Mouse (Mus musculus) forebrain, embryonic 11.5 days (tissue): ENCODE data around the gene Atpif1. TPM values are rescaled to one million over a fixed set of nuclear protein-coding genes. Genes with fewer than 3 reads are reported as not detected.
"Not testable (repeated sequence)": the region's sequence is repeated elsewhere in the genome, so short reads cannot be mapped to it uniquely, and the experiment has no call there.

Source experiments
- ATAC-seq: fragments of 200-750 bp; cut with Nextera tagmentation; replicated peaks from 2 replicates; pipeline ENCODE4 v1.8.0; 2017; ENCODE audit warnings: moderate TSS enrichment; ENCODE audit not compliant: low FRiP score
- DNase-seq: peaks from one replicate; pipeline ENCODE4 v3.0.0-alpha.2; 2017; ENCODE audit warnings: low spot score
- H3K27ac ChIP-seq: fragments of 300-500 bp; sonication (generic); 2 replicates; pipeline ENCODE4 v1.5.1; 2014; ENCODE audit warnings: low read depth, low read length
- H3K27me3 ChIP-seq: fragments of 300-500 bp; sonication (generic); 2 replicates; pipeline ENCODE4 v1.6.1; 2014; ENCODE audit warnings: mild to moderate bottlenecking, low read length, mixed read lengths; ENCODE audit not compliant: control insufficient read depth, insufficient read depth
- H3K36me3 ChIP-seq: fragments of 300-500 bp; sonication (generic); 2 replicates; pipeline ENCODE4 v1.6.1; 2014; ENCODE audit warnings: mild to moderate bottlenecking, low read length, moderate library complexity, mixed read lengths; ENCODE audit not compliant: control insufficient read depth, insufficient read depth
- H3K4me1 ChIP-seq: fragments of 300-500 bp; sonication (generic); replicated peaks from 2 replicates; pipeline ENCODE4 v1.6.1; 2014; ENCODE audit warnings: low read length, mixed read lengths; ENCODE audit not compliant: control insufficient read depth, insufficient read depth
- H3K4me2 ChIP-seq: fragments of 300-500 bp; sonication (generic); 2 replicates; pipeline ENCODE4 v1.6.1; 2014; ENCODE audit warnings: low read depth, mild to moderate bottlenecking, low read length, moderate library complexity, mixed read lengths; ENCODE audit not compliant: severe bottlenecking
- H3K4me3 ChIP-seq: fragments of 300-500 bp; sonication (generic); 2 replicates; pipeline ENCODE4 v1.5.1; 2014; ENCODE audit warnings: low read depth, low read length
- H3K9ac ChIP-seq: fragments of 300-500 bp; sonication (generic); 2 replicates; pipeline ENCODE4 v1.6.1; 2014; ENCODE audit warnings: low read length
- H3K9me3 ChIP-seq: fragments of 300-500 bp; sonication (generic); 2 replicates; pipeline ENCODE4 v1.6.1; 2016; ENCODE audit warnings: low read length, mixed read lengths; ENCODE audit not compliant: control insufficient read depth
- WGBS: fragments of 180-500 bp; shearing (Covaris S2); extraction: QIAGEN DNeasy Blood & Tissue Kit; methylation state at CpG from one replicate; pipeline ENCODE4 v1.1.7; 2014; 5-methylcytosine and 5-hydroxymethylcytosine counted together
- polyA plus RNA-seq: library from polyadenylated mRNA; unstranded; fragments of >200 nt; fragmentation: Nextera tagmentation; extraction: Ambion mirVana; gene quantifications from 2 replicates; pipeline ENCODE4 v1.2.1, GENCODE M21; 2014

Gene Atpif1
- polyA plus RNA-seq, 1 experiment from 2014 or later, result 906 TPM

GRCm38 (mm10) chr4:132491748-132492147 is 41.7 kb downstream of the Atpif1 start:
- H3K9ac ChIP-seq, result no peak overlapping the region
- H3K4me1 ChIP-seq, result no peaks in the 10 kb centered on the region
- no peaks in the 10 kb centered on the region for H3K9me3 ChIP-seq
- no peaks in the 10 kb centered on the region for H3K27me3 ChIP-seq
- DNase-seq, result no peak
- no peak for ATAC-seq
- H3K4me2 ChIP-seq, result no peak overlapping the region
- no peak overlapping the region for H3K27ac ChIP-seq
- WGBS, result 93% methylated on average over 6 of the region's 6 CpGs
- H3K4me3 ChIP-seq, result no peak overlapping the region
- no peaks in the 10 kb centered on the region; the same call in 1 of the 2 replicates for H3K36me3 ChIP-seq

DNA sequence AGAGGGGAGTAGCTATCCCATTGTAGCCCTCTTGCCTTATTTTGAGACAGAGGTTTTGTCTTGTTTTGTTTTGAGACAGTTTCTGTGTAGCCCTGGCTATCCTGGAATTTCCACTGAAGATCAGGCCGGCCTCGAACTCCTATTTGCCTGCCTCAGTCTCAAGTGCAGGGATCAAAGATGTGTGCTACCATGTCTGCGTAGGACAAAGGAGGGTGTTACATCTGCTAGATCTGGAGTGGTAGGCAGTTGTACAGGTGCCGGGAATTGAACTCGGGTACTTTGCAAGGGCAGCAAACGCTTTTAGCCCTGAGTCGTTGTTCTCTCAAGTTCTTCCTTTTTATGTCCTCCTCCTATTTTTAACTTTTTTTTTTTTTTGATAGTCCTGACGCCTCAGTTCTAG is 42.4 kb downstream of the Atpif1 start:
- Histone ChIP-seq H3K4me2 (no peak overlapping the region), H3K27me3 (no peaks in the 10 kb centered on the region), H3K36me3 (no peaks in the 10 kb centered on the region), H3K4me3 (no peak overlapping the region), H3K9ac (no peak overlapping the region), H3K9me3 (no peaks in the 10 kb centered on the region), H3K27ac (no peak overlapping the region), H3K4me1 (no peaks in the 10 kb centered on the region)
- no peak for DNase-seq
- no peak for ATAC-seq
- 93% methylated on average over 8 of the region's 8 CpGs for whole genome bisulfite sequencing

DNA sequence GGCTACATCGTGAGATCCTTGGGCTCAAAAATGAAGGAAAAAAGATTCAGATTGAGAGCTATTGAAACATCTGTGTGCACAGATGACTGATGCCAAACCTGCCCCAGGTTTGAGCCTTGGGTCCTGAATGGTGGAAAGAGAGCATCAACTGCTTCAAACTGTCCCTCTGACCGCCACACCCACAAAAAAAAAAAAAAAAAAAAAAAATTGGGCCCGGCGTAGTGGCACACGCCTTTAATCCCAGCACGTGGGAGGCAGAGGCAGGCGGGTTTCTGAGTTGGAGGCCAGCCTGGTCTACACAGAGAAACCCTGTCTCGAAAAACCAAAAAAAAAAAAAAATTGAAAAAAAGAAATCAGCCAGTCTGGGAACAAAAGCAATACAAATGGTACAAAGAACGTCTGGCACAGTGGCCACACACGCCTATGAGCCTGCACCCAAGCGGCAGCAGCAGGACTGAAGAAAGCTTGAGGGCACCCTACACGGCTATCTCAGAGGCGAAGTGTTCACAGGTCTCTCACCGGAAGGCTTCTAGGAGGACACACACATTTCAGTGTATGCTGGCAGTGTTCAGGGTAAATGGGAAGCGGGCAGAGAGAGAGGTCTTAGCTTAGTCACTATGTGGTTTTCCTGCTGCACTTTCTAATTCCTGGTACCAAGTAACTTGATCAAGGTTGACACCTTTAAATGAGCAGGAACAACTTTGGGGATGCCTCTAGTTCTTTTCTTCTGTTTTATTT is 43.0 kb downstream of the Atpif1 start:
- WGBS, result 92% methylated on average over 15 of the region's 15 CpGs
- no peaks in the 10 kb centered on the region for H3K36me3 ChIP-seq
- no peaks in the 10 kb centered on the region for H3K27me3 ChIP-seq
- H3K4me1 ChIP-seq, result no peaks in the 10 kb centered on the region
- no peak overlapping the region for H3K9ac ChIP-seq
- no peak overlapping the region for H3K4me3 ChIP-seq
- H3K4me2 ChIP-seq, result no peak overlapping the region
- no peaks in the 10 kb centered on the region for H3K9me3 ChIP-seq
- no peak for DNase-seq
- no peak overlapping the region for H3K27ac ChIP-seq
- no peak for ATAC-seq

- Histone ChIP-seq H3K27me3 (no peaks in the 10 kb centered on the region), H3K4me2 (no peak overlapping the region), H3K4me3 (no peak overlapping the region), H3K27ac (no peak overlapping the region), H3K36me3 (no peaks in the 10 kb centered on the region), H3K9ac (no peak overlapping the region), H3K9me3 (no peaks in the 10 kb centered on the region), H3K4me1 (no peaks in the 10 kb centered on the region)
- no peak for DNase-seq
- ATAC-seq, result no peak
- 83% methylated on average over 6 of the region's 6 CpGs for WGBS
Measured at GRCm38 (mm10) chr4:132488976-132489375, 44.5 kb downstream of the Atpif1 start.

DNA sequence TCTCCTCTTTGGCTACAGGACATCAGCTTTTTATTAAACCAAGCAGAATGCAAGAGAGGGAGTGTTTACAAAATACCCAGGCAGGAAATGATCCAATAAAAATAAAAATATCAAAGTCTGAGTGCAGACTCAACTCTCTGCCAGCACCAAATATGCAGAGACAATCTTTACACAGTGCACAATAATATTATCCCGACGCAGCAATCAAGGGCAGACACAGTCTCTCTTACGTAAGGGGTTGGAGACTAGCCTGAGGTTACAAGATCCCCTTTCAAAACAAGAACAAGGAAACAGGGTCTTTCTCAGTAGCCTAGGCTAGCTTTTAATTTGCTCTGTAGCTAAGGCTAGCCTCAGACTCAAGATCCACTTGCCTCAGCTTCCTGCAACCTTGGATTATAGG is 44.9 kb downstream of the Atpif1 start:
- DNase-seq (no peak), ATAC-seq (no peak)
- 89% methylated on average over 3 of the region's 3 CpGs for WGBS
- Histone ChIP-seq H3K9me3 (no peaks in the 10 kb centered on the region), H3K36me3 (no peaks in the 10 kb centered on the region), H3K4me1 (no peaks in the 10 kb centered on the region), H3K9ac (no peak overlapping the region), H3K4me3 (no peak overlapping the region), H3K27me3 (no peaks in the 10 kb centered on the region), H3K27ac (no peak overlapping the region), H3K4me2 (no peak overlapping the region)

GRCm38 (mm10) chr4:132484820-132485219 is 48.6 kb downstream of the Atpif1 start:
- Histone ChIP-seq H3K4me2 (no peak overlapping the region), H3K4me1 (no peaks in the 10 kb centered on the region), H3K9ac (no peak overlapping the region), H3K27ac (no peak overlapping the region), H3K36me3 (no peaks in the 10 kb centered on the region), H3K27me3 (no peaks in the 10 kb centered on the region), H3K4me3 (no peak overlapping the region), H3K9me3 (no peaks in the 10 kb centered on the region)
- WGBS, result 74% methylated on average over 5 of the region's 5 CpGs
- DNase-seq, result no peak
- no peak for ATAC-seq

- H3K36me3 ChIP-seq, result no peaks in the 10 kb centered on the region
- DNase-seq (no peak), ATAC-seq (no peak)
- no peak overlapping the region for H3K27ac ChIP-seq
- H3K4me2 ChIP-seq, result no peak overlapping the region
- no peak overlapping the region for H3K4me3 ChIP-seq
- H3K27me3 ChIP-seq, result no peaks in the 10 kb centered on the region
- H3K9ac ChIP-seq, result no peak overlapping the region
- 85% methylated on average over 4 of the region's 4 CpGs for WGBS
- no peaks in the 10 kb centered on the region for H3K9me3 ChIP-seq
- no peaks in the 10 kb centered on the region for H3K4me1 ChIP-seq
Measured at GRCm38 (mm10) chr4:132484231-132484630, 49.2 kb downstream of the Atpif1 start.

- no peaks in the 10 kb centered on the region for H3K4me1 ChIP-seq
- no peaks in the 10 kb centered on the region for H3K27me3 ChIP-seq
- no peak overlapping the region for H3K4me2 ChIP-seq
- H3K4me3 ChIP-seq, result no peak overlapping the region
- H3K27ac ChIP-seq, result no peak overlapping the region
- no peaks in the 10 kb centered on the region for H3K36me3 ChIP-seq
- WGBS, result 85% methylated on average over 13 of the region's 13 CpGs
- ATAC-seq, result no peak
- no peaks in the 10 kb centered on the region for H3K9me3 ChIP-seq
- DNase-seq, result no peak
- no peak overlapping the region for H3K9ac ChIP-seq
Measured at GRCm38 (mm10) chr4:132482956-132483608, 50.4 kb downstream of the Atpif1 start.

DNA sequence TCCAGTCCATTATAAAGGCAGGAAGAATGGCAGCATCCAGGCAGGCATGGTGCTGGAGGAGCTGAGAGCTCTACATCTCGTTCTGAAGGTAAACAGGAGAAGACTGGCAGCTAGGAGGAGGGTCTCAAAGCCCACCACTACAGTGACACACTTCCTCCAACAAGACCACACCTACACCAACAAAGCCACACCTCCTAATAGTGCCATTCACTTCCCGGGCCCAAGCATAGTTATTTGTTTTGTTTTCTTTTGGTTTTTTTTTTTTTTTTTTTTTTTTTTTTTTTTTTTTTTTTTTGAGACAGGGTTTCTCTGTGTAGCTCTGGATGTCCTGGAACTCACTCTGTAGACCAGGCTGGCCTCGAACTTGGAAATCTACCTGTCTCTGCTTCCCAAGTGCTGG is 51.4 kb downstream of the Atpif1 start:
- 78% methylated on average over 3 of the region's 3 CpGs for WGBS
- DNase-seq, H3K4me2 ChIP-seq, ATAC-seq, H3K9ac ChIP-seq, H3K9me3 ChIP-seq, H3K4me3 ChIP-seq, H3K27ac ChIP-seq, H3K27me3 ChIP-seq, H3K36me3 ChIP-seq, H3K4me1 ChIP-seq: not testable (repeated sequence)
